ENCODE assay signal across 27 mouse cellular contexts in genomic region chr8:79190071-79190470, GRCm38 (mm10). TPM values are rescaled to one million over a fixed set of nuclear protein-coding genes. Genes with fewer than 3 reads are reported as not detected.
DNase-seq lines count a peak whose midpoint lies in the region; ATAC-seq lines count a peak whose summit lies in the region.
"Had no signal": no experiment of that assay in that cellular context is flagged by ENCODE, and none has a peak within 500 bp of the region (broad histone marks: within the 10 kb centered on the region; RNA-seq: fewer than 3 reads in every experiment).

No protein-coding gene starts in this region.

- peaks cover 23% of the 10 kb centered on the region for H3K36me3 ChIP-seq in midbrain, embryonic 15.5 days (replicated peaks)
- peaks cover 67% of the 10 kb centered on the region for H3K36me3 ChIP-seq in midbrain, embryonic 14.5 days (ENCODE audit: control insufficient read depth, insufficient read depth, low read length)
- peaks cover 27% of the 10 kb centered on the region for H3K36me3 ChIP-seq in liver, embryonic 12.5 days

- no peak overlapping the region for H3K9ac ChIP-seq in midbrain, embryonic 15.5 days
- H3K9ac ChIP-seq in midbrain, embryonic 14.5 days (replicated peaks; ENCODE audit: low read length) = no peak overlapping the region
- no peak overlapping the region for H3K9ac ChIP-seq in liver, embryonic 12.5 days
- H3K9ac ChIP-seq: embryonic facial prominence, embryonic 12.5 days; forebrain, embryonic 13.5 days; forebrain, postnatal 0 days; heart, embryonic 15.5 days; hindbrain, embryonic 13.5 days had no signal

- no peak for DNase-seq in midbrain, embryonic 14.5 days
- peak; percentile 50 for DNase-seq in adrenal gland, adult 2 months
- DNase-seq in adrenal gland, postnatal 25 days = peak; percentile 22
- no peak for DNase-seq in gastrocnemius, adult 18-20 months (ENCODE audit: low spot score)
- DNase-seq: cerebellum, adult 11-12 months; cerebellum, adult 9-10 months; cerebellum, postnatal 25 days; forebrain, postnatal 0 days; gastrocnemius, adult 2 months; gastrocnemius, postnatal 25 days; heart, postnatal 14 days; kidney, adult 11 months had no signal

- H3K27ac ChIP-seq in midbrain, embryonic 15.5 days = no peak overlapping the region
- H3K27ac ChIP-seq in midbrain, embryonic 14.5 days (replicated peaks; ENCODE audit: low read depth, low read length) = no peak overlapping the region
- H3K27ac ChIP-seq in liver, embryonic 12.5 days = no peak overlapping the region
- H3K27ac ChIP-seq: embryonic facial prominence, embryonic 12.5 days; forebrain, embryonic 13.5 days; gastrocnemius, adult 2 months; heart, embryonic 15.5 days; hindbrain, embryonic 13.5 days; hindbrain, postnatal 0 days had no signal

- WGBS in midbrain, embryonic 15.5 days = 90% methylated on average over 10 of the region's 10 CpGs
- WGBS in midbrain, embryonic 14.5 days = 95% methylated on average over 10 of the region's 10 CpGs
- 82% methylated on average over 10 of the region's 10 CpGs for WGBS in liver, embryonic 12.5 days (ENCODE audit: insufficient replicate concordance)

- H3K4me2 ChIP-seq in midbrain, embryonic 15.5 days = no peak overlapping the region
- H3K4me2 ChIP-seq in midbrain, embryonic 14.5 days (ENCODE audit: low read length) = no peak overlapping the region
- no peak overlapping the region for H3K4me2 ChIP-seq in liver, embryonic 12.5 days
- H3K4me2 ChIP-seq: embryonic facial prominence, embryonic 12.5 days; forebrain, embryonic 13.5 days; heart, embryonic 15.5 days; hindbrain, embryonic 13.5 days had no signal

- H3K27me3 ChIP-seq in midbrain, embryonic 15.5 days (replicated peaks) = no peaks in the 10 kb centered on the region
- no peaks in the 10 kb centered on the region for H3K27me3 ChIP-seq in midbrain, embryonic 14.5 days (ENCODE audit: control insufficient read depth, insufficient read depth, low read length)
- H3K27me3 ChIP-seq in liver, embryonic 12.5 days (replicated peaks) = no peaks in the 10 kb centered on the region
- H3K27me3 ChIP-seq: CH12.LX; embryonic facial prominence, embryonic 12.5 days; forebrain, embryonic 13.5 days; heart, embryonic 15.5 days; hindbrain, embryonic 13.5 days had no signal

- no peaks in the 10 kb centered on the region for H3K9me3 ChIP-seq in midbrain, embryonic 15.5 days
- no peaks in the 10 kb centered on the region for H3K9me3 ChIP-seq in midbrain, embryonic 14.5 days (ENCODE audit: control insufficient read depth, low read length)
- no peaks in the 10 kb centered on the region for H3K9me3 ChIP-seq in liver, embryonic 12.5 days (replicated peaks)
- H3K9me3 ChIP-seq: embryonic facial prominence, embryonic 12.5 days; forebrain, embryonic 13.5 days; G1E; heart, embryonic 10.5 days; heart, embryonic 15.5 days; hindbrain, embryonic 13.5 days had no signal

- no peaks in the 10 kb centered on the region for H3K4me1 ChIP-seq in midbrain, embryonic 15.5 days
- H3K4me1 ChIP-seq in midbrain, embryonic 14.5 days (ENCODE audit: control insufficient read depth, insufficient read depth, low read length) = no peaks in the 10 kb centered on the region
- no peaks in the 10 kb centered on the region for H3K4me1 ChIP-seq in liver, embryonic 12.5 days
- H3K4me1 ChIP-seq: embryonic facial prominence, embryonic 12.5 days; forebrain, embryonic 13.5 days; heart, embryonic 15.5 days; hindbrain, embryonic 13.5 days had no signal

- 0 out of 2 replicates have a peak, but pooled peaks have one; percentile 8 for ATAC-seq in midbrain, embryonic 15.5 days (replicated peaks)
- ATAC-seq in midbrain, embryonic 14.5 days (ENCODE audit: low FRiP score, low TSS enrichment) = no peak
- ATAC-seq in liver, embryonic 12.5 days = no peak
- ATAC-seq: activated CD4-positive, CD25-positive, alpha-beta regulatory T cell, adult 4 months; forebrain, embryonic 13.5 days; forebrain, postnatal 0 days; hindbrain, postnatal 0 days had no signal

- no peak overlapping the region for H3K4me3 ChIP-seq in midbrain, embryonic 15.5 days
- H3K4me3 ChIP-seq in midbrain, embryonic 14.5 days (replicated peaks; ENCODE audit: low read depth, low read length) = no peak overlapping the region
- H3K4me3 ChIP-seq in liver, embryonic 12.5 days = no peak overlapping the region
- H3K4me3 ChIP-seq: embryonic facial prominence, embryonic 12.5 days; forebrain, embryonic 13.5 days; gastrocnemius, adult 2 months; heart, embryonic 10.5 days; heart, embryonic 15.5 days; hindbrain, embryonic 13.5 days had no signal

RNA-seq across cellular contexts. Expression of gene 1700011L22Rik, which starts 58.3 kb away (rescaled TPM):
- polyA plus RNA-seq in midbrain, embryonic 15.5 days (2015; fragmentation: Nextera tagmentation; extraction: Ambion mirVana) = not detected in 2 replicates
- not detected in 2 replicates for polyA plus RNA-seq in midbrain, embryonic 14.5 days (2014; fragmentation: Nextera tagmentation; extraction: Ambion mirVana)
- total RNA-seq in adrenal gland, adult 2 months (2021) = not detected
- not detected in 2 replicates for polyA plus RNA-seq in adrenal gland, adult 2 months (2012; rRNA removed)
- not detected in 2 replicates for total RNA-seq in adrenal gland, postnatal 25 days (2021)
- polyA plus RNA-seq in liver, embryonic 12.5 days (2016; fragmentation: Nextera tagmentation; extraction: Ambion mirVana) = not detected in 2 replicates
- not detected for total RNA-seq in gastrocnemius, adult 18-20 months (2021)
- total RNA-seq: CH12.LX; forebrain, postnatal 0 days; G1E; gastrocnemius, adult 2 months; gastrocnemius, postnatal 25 days; granulocyte monocyte progenitor cell, adult 5-6 weeks; heart, postnatal 14 days; hematopoietic stem cell, adult 5-6 weeks; hindbrain, postnatal 0 days had no signal
- polyA plus RNA-seq: activated CD4-positive, CD25-positive, alpha-beta regulatory T cell, adult 4 months; cortical plate, adult 2 months; embryonic facial prominence, embryonic 12.5 days; forebrain, embryonic 13.5 days; forebrain, postnatal 0 days; G1E; heart, embryonic 10.5 days; heart, embryonic 15.5 days; hindbrain, embryonic 13.5 days; intestine, embryonic 14.5 days had no signal

Comparison
In these comparisons a context has a peak if more than half of its experiments do, and no peak if none do; other contexts are left out.
1. DNase-seq: peak in adrenal gland, adult 2 months (single experiment) and adrenal gland, postnatal 25 days (single experiment); none in midbrain, embryonic 14.5 days (single experiment) and gastrocnemius, adult 18-20 months (single experiment).